Mouse (Mus musculus): ENCODE data around the gene Gm20696. TPM values are rescaled to one million over a fixed set of nuclear protein-coding genes. Genes with fewer than 3 reads are reported as not detected.

The Gm20696 gene
- total RNA-seq, 2 experiments from 2014 or later, result 4.9 to 10.1 TPM

GRCm38 (mm10) chr6:99277251-99277650 is 389.3 kb downstream of the Gm20696 start:
- DNase-seq, result no peak

- DNase-seq, result no peak
Measured at GRCm38 (mm10) chr6:99276297-99276653, 390.3 kb downstream of the Gm20696 start.

DNA sequence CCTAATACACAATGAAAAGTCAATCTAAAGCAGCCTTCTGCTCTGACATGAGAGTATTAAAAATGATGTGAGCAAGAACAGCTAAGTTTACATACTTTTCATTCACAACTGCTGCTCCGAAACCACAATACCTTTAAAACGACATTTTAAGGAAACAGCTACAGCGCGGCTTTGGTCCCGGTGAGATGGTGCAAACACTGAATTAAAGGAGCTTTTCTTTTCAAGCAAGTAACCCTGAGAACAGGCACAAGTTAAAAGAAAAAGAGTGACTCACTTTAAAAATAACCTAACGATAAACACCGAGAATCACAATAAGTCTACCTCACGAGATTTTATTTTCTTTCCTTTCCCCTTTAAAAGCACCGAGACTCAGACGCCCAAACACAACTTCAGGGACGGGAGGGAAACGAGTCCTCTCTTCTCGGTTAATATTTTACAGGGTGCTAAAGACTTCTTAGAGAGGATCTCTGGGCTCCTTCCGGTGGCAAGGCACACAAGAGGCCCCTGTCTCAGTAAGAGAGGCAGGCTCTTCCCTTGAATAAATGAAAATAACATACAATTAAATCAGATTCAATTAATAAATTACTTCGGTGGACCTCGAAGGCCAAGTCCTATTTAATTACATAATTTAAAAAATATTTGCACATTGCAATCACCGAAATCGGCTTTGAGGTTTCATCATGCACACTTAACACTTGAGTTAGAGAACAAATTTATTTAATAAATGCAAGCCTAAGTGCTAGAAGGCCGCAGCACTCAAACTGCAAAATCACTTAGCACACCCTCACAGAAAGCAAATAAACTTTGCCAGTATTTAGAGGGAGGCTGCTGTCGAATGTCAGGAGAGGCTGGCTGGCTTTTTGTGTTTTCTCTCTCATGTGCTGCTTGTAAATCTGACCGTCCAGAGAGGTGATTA is 391.0 kb downstream of the Gm20696 start:
- no peak for DNase-seq

DNA sequence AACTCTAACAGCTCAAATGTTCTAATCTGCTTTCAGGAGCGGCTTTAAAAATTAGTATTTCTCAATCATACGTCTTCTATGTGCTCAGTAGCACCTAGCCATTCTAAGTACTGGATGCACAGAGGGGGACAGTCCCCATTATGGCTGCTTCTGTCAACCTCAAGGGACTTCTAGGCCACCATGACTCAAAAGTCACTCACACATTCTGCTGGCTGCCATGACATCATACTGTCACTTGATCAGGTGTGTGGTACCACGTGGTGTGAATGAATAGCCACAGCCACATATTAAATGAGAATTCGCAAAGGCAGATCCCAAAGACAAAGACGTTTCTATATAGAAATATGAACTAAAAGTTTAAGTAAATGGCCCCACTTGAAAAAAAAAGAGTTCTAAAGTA is 391.9 kb downstream of the Gm20696 start:
- DNase-seq, result no peak

DNA sequence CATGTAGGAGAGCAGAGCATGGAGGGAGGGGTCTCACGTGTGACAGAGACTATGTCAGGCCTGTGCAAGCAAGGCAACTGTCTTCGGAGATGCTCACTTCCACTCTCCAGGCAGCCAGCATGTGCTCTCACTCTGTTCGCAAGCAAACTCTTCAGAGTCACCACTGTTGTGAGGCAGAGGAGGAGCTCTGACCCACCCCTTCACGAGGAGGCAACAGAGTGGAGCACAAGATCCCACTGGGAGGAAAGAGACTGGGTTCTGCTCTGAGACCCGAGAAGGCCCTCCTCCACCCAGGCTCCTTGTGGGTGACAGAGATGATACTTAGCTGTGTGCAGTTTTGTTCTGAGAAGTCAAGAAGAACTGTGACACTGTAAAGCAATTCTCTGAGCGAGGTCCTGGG is 392.4 kb downstream of the Gm20696 start:
- no peak for DNase-seq

- DNase-seq, result no peak
Measured at GRCm38 (mm10) chr6:99273177-99273576, 393.4 kb downstream of the Gm20696 start.

DNA sequence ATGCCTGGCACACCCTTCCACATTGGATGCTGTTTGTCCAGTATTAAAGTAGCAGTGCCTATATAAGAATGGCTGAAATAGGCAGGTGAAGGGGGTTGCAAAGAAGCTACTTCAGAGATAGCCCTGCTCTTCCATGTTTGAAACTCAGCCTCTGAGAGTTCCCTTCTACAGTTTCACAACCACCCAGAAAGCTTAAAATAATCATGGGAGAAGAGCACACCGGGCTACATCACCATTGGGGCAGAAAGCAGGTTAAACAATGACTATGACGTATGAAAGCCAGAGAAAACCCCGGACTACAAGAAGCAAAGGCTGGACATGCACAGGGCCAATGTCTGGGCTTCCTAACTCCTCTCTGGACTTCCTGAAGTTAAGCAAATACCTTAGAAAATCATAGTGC is 394.4 kb downstream of the Gm20696 start:
- DNase-seq, result no peak

DNA sequence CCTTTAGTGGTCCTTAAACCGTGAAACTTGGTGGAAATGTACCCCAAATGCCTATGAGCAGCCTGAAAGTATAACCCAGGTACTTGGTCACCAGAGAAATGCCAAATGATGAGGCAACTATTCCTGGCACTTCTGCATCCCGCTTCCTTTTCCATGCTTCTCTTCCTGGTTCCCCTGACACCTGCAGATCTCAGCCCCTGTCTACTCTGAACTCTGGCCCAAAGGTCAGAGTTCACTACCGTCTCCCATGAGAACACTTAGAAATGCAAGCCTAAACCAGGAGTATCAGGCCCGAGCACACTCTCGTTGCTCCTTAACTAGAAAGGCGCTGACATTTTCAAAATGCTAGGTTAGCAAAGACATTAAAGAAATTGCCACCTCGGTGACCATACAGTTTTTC is 394.9 kb downstream of the Gm20696 start:
- DNase-seq, result no peak

DNA sequence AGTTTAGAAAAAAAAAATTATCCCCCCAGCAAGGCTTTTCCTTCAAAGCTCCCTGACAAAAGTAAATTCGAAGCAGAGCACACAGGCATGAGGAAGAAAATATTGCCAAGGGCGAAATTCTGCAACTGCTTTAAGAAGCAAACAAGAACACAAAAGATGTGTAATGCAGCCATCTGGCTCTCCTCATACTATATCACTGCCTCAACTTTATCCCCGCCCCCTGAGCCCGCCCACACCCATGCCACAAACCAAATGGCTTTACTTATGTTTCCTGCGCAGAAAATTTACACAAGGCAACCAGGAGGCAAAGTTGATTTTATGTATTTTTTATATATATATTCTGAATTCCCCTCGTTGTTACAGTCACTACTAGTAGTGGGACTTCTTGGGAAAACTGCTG is 396.7 kb downstream of the Gm20696 start:
- no peak for DNase-seq

- DNase-seq, result no peak
Measured at GRCm38 (mm10) chr6:99268171-99269061, 398.2 kb downstream of the Gm20696 start.

DNA sequence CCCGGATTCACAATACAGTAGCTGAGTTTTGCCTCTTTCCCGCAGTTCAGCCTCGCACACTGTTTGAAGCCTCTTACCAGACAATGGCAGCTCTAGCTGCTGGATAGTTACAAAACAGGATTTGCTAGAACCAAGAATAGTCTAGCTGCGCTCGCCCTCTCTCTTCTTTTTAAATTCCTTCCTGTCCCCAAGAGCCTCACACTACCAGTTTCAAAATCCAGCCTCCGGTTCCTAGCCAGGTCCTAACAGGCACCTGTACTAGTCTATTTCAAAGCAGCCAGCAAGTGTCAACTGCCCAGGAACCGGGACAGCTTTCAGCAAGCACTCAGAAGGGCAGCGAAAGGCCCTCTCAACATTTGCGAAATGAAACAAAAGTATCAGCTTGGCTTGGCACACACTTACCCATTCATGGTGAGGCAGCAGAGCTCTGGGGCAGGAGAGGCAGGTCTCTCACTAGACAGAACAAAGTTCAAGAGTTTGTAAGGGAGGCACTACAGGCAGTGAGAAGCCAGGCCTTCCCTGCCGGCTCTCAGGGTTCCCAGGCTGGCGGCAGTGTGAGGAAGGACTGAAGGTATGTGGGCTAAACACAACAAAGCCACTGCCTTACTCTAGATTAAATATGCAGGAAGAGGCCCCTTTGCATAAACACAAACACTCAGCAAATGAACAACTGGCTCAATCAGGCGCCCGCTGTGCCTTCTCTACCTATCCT is 400.5 kb downstream of the Gm20696 start:
- DNase-seq, result no peak

DNA sequence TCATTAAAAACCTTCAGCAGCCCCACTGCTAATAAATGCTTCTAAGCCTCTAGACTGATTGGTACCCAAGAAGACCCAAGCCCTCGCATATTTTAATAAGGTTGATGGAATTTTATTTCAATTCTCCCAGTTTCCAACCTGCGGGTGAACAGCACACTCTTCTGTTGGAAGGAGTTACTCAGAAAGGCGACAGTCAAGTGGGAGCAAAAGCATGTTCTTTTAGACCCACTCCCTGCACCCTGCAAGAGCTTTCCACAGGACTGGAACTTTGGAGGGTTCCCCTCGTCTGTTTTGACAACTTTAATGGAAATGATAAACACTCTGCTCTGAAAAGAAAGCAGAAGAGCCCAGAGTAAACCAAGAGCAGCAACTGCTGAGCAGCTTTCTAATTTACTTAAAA is 401.4 kb downstream of the Gm20696 start:
- DNase-seq, result no peak

- no peak for DNase-seq
Measured at GRCm38 (mm10) chr6:99264192-99265093, 402.2 kb downstream of the Gm20696 start.

DNA sequence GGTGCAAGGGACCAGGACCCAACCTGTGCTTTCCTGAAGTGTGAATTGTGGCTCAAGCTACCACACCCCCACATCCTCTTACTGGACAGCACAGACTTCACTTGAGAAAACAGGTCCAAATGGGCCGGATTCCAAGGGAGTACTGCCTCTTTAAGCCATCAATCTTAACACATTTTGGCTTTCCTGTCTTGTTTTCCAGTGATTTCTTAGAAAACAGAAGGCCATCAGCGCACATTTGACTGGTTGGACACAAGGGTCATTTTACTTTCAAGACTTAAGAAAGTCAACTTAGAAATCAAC is 402.8 kb downstream of the Gm20696 start:
- DNase-seq, result no peak

GRCm38 (mm10) chr6:99263061-99263885 is 403.3 kb downstream of the Gm20696 start:
- no peak for DNase-seq

GRCm38 (mm10) chr6:99261737-99262130 is 404.9 kb downstream of the Gm20696 start:
- DNase-seq, result no peak

- no peak for DNase-seq
Measured at GRCm38 (mm10) chr6:99260941-99261736, 405.5 kb downstream of the Gm20696 start.

DNA sequence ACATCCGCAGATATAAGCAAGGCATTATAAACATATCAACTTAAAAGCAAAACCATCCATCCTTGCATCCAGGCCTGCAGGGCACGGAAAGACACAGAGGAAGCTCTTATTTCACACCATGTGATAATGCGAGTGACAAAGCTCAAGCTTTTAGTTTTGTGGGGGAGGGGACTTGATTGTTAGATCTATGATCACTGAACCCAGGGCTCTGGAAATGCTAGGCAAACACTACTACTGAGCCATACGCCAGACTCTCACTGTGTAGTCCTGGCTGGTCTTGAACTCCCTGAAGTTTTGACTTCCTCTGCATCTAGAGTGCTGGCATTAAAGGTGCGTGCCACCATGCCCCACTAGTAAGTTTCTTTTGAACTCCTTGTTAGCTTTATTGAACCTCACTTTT is 408.3 kb downstream of the Gm20696 start:
- DNase-seq, result no peak

DNA sequence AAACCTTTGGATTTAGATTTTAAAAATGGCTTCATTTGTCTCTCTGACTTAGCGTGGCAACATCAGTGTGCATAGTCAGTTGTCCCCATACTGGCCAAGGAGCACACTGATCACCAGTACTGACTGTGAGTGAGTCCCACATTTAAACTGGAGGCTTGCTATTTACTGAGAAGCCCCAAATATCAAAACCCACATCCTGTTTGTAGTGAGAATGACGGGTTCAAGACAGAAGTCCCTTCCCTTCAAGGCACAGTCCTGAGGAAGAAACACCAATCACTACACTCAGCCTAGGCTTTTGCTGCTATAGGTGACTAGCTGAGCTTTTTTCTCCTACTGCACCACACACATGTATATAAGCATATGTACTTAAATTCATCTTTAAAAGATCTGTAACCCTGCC is 408.9 kb downstream of the Gm20696 start:
- no peak for DNase-seq

- DNase-seq, result no peak
Measured at GRCm38 (mm10) chr6:99253331-99253730, 413.3 kb downstream of the Gm20696 start.

Data from layer of hippocampus, postnatal 36 days (tissue).